Mouse (Mus musculus) heart, postnatal 4 days (tissue): Measurements from ENCODE around the gene Kifc3. TPM values are rescaled to one million over a fixed set of nuclear protein-coding genes. Genes with fewer than 3 reads are reported as not detected.
"Not testable (repeated sequence)": the region's sequence is repeated elsewhere in the genome, so short reads cannot be mapped to it uniquely, and the experiment has no call there.

ENCODE experiments used
- DNase-seq: peaks from one replicate; pipeline ENCODE4 v3.0.0; 2021
- total RNA-seq, 2 experiments: library from RNA; stranded (reverse); gene quantifications; 2 replicates each; pipeline ENCODE4 v1.2.3; 2021

The Kifc3 gene
- total RNA-seq, 2 experiments from 2014 or later, result 61.4 to 63.9 TPM

DNA sequence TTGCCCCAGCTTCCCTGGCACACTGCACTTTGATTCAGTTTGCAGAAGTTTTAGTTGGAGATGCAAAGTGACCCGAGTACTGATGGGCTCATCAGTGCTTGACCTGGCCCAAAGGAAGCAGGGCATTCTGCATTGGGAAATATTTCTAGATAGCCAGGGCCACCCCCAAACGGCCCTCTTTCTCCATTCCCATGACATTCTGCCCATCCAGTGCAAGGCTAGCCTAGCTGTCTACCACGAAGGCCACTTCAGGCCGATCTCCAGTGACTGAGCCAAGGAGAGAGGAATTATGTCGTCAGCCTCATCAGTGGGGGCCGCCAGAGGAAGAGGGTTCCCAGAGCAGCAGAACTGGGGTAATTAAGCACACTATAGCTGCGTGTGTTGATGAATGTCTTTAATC is 1.1 kb downstream of the Kifc3 start:
- DNase-seq, result no peak

DNA sequence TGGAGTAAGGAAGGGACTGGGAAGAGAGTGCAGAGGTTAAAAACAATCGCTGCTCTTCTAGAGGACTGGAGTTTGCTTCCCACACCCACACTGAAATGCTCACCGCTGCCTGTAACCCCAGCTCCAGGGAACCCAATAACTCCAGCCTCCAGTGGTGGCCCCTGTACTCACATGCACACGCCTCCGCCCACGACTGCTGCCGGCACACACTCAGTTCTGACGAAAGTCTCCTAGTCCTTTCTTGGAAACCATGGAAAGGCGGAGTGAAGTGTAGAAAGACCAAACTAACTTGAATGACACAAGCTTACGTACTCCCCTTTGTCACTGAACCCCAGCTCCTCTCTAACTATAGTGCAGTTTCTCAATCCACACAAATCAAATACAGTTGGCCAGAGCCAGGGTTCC is 2.6 kb downstream of the Kifc3 start:
- no peak for DNase-seq

DNA sequence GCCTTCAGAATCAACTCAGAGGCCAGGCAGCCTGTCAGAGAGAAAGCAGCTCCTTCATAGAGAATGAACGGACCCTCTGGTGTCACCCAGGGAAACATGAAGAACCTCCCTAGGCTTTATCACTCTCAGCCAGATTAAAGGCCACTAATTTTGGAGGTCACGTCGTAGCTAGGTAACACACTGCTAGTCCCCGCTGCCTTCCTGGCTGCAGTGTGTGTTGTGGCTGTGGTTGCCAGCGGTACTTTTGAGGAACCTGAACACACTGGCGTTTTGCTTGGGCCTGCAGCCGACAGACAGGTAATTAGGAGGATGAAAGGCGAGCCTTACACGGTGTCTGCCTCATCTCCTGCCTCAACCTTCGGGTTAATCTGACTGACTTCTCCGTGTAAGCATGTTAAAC is 6.9 kb downstream of the Kifc3 start:
- DNase-seq, result no peak

DNA sequence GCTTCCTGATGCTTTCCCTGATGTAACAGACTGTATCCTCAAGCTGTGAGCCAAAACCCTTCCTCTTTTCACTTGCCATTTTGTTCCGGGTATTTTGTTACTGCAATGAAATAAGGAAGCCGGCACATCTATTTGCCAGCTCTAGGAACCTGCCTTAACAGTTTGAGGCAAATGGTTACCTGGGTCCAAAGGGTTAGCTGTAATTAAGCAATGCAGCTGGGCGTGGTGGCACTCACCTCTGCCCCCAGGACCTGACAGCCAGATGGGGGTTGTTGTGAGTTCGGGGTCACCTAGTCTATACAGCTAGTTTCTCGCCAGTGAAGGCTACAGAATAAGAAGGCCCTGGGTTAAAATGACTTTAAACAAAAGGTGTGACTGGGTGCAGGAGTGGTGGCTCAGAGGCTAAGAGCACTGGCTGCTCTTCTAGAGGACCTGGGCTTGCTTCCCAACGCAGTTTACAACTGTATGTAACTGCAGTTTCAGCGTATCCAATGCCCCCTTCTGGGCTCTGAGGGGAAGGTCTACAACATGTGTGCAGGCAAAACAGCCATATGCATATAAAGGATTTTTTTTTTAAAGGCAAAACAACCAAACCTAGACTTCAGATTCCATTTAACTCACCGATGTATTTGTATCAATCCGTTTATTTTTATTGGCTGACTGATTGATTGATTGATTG is 11.0 kb downstream of the Kifc3 start:
- DNase-seq, result no peak

DNA sequence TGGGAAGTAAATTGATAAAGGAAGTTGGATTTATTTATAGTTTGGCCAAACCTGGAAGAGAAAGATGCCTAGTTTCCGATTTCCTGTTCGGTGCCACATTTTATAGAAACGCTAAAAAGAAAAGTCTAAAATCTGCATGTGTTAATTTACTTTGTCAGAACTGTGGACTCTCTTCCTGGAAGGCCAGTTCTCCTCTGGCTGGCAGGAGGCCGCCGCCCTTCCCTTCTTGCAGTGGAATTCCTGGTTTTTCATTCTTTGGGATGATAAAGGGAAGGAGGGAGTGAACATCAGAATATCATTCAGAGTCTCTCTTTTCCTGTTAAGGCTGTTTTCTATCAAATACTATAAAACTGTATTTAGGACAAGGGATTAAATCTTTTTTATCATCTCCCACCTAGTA is 15.0 kb downstream of the Kifc3 start:
- no peak for DNase-seq

DNA sequence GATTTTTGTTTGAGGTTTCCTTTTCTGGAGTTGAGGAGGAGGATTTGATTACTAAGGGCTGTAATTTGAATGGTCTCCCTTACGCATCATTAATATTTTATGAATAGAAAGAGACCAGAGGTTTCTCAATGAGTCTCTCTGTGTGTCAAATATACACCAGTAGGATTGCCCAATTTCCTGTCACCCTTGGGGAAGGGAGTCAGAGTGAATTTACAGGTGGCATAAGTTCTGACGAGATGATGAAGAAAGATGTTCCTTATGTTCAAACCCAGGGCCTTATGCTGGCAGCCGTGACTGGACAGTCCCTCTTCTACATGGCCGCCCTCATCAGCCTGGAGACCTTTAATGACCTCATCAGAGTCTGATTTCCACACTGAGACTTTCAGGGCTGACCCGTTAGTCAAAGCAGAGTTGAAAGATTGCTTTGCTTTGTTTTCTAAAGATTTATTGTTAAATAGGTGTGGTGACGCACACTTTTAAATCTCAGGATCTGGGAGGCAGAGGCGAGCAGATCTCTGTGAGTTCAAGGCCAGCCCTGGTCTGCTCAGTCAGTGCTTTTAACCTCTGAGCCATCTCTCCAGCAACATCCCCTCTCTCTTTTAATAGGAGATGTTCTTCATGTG is 16.6 kb downstream of the Kifc3 start:
- DNase-seq, result no peak

DNA sequence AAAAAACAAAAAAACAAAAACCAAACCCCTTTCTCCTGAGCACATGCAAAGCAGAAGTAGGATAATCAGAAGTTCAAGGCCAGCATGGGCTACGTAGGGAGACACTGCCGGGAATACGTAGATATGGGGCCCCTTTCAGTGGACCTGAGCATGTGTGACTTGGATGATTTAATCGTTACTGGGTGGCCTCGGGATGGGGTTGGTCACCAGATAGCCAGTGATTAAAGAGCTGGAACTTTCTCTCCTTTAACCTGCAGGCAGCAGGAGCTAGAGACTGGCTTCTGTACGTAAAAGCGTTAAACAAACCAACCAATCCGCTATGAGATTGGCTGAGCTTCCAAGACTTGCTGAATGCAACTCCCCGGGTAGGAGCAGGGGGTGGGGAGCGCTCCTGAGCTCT is 17.5 kb downstream of the Kifc3 start:
- no peak for DNase-seq

DNA sequence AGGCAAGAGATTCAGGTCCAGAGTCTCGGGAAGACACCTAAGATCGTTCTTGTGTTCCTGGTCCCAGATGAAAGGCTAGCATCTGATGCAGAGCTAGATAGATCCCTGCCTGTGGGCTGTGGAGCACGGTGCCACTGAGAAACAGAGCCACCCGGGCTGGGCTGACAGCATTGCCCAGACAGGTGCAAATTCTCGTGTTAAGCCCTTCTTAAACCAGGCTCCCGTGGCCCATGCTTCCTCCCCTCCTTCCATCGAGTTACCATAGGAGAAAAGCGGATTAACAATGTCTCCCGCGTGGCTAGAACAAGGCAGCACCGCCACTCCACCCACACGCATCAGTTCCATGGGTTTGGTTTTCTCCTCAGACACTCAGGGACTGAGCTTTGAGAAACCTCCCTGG is 18.4 kb downstream of the Kifc3 start:
- no peak for DNase-seq

DNA sequence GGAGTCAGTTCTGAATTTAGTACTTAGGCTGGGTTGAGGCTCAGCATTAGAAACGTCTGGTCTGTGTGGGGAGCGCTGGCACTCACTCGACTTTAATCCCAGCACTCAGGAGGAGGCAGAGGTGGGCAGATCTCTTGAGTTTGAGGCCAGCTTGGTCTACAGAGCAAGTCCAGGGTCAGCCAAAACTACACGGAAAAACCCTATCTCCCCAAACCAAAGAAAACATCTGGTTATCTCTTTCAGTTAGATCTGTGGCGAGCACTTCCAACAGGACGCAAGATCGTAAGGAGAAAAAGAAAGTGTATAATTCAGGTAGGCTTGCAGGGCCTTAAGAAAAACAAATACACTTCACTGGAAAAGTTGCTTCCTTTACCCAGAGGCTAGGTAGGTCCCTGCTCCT is 20.8 kb downstream of the Kifc3 start:
- no peak for DNase-seq

DNA sequence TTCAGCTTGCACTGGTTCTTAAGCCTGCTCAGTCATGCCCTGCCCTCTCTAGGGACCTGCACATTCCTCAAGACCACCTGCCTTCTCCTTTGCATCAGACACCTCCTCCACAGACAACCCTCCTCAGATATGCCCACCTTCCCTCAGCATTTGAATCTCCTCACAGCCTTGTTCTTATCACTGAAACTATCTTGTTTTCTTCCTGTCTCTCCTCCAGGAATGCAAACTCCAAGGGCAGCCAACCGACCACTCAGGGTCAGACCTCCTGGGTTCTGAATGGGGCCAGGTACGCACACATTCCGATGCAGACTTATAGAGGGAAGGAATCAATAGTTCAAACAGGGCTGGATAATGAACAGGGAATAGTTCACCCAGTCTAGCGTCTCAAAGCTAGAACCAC is 24.4 kb downstream of the Kifc3 start:
- DNase-seq, result no peak

DNA sequence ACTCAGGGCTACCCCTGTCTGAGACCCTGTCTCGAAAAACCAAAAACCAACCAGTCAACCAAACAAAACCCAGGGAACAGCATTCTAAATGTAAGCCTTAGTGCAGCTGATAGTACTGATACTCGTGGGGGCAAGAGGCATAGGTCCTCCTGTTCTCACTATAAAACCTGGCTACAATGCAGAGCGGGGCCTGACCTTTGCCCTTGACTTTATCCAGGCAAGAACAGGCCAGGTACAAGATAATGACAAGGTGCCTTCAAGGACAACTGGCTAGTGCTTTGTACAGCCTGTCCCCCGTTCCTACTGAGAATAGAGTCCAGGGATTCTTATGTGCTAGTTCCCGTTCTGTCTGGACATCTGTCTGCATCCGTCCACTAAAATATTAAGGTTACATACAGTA is 25.6 kb downstream of the Kifc3 start:
- no peak for DNase-seq

DNA sequence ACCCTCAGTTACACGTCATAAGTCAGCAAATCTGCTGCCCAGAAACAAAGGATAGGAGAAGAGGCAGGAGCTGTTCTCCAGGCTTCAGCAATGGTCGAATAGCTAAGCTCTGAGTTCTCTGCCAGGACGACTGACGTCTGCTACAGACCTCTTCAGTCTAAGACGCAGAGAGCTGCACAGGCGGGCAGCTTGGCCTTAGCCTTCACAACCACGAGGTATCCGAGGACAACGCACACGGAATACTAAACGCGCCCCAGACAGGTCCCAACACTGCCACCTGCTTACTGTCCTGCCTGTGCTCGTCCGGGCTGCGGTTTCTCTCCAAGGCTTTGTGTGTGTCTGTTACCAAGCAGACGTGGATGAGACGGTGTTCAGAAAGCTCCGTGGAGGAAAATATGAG is 26.8 kb downstream of the Kifc3 start:
- no peak for DNase-seq

DNA sequence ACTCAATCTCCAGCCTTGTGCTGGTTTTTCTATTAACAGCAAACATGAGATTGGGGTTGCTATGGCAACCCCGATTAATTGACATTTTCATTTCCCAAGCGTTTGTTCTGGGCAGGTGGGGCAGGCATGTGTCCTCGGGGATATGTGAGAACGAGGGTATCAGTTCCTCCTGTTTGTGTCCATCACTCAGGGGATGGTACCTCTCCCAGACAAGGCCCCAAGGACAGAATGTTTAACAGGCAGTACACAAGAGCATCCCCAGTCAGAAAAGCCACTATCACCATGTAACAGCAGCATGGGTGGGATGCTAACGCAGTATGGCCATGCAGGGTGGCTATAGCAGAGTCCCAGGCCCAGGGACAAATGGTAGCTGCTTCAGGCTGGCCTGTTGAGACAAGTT is 27.3 kb downstream of the Kifc3 start:
- DNase-seq, result no peak

DNA sequence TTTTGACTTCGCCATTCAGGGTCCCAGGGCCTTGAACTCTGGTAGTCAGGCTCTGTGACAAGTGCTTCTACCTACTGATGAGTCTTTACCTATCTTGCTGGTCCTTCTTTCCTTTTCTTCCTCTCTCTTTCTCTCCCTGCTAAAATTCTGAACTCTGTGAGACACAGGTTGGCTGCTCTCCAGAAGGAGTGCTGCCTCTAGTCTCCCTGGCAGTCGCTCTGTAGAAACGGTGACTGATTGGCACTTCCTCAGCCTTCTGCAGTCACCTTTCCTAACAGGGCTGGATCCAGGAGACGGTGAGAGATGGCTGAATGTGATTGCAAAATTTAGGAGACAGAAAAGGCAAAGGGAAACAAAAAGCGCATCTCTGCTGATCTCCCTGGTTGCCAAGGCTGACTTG is 30.2 kb downstream of the Kifc3 start:
- DNase-seq, result no peak

DNA sequence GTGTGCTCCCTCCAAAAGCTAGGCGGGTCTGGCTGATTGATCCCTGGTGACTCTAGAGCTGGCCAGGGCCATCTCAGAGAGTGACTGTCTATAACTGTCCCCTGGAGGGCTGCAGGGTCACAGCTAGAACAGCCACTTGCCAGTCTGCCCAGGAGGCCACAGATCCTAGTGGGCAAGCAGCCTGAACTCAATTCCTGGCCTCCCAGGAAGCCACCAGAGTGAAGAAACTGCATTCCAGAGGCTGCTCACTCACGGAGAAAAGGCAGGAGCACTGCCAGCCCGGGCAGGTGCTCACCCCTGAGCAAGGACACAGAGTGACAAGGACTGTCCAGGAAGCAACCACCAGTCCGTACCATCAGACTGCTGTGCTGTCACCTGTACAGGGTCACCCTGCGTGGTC is 34.9 kb downstream of the Kifc3 start:
- no peak for DNase-seq

DNA sequence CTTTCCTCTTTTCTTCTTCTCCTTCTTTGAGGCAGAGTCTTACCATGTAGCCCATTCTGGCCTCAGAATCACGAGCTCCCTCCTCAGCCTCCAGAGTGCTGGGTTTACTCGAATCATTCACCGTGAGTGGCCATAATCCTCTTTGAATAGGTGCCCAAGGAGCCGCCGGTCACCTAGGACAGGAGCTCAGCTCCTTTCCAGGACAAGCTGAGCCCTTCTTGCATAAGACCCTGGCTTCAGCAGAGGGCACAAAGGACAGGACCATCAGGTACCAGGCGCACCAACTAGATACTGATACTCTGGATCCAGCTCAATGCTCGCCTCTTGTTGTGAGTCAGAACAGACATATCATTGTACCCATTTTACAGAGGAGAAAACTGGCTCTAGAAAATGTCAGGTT is 36.2 kb downstream of the Kifc3 start:
- no peak for DNase-seq

DNA sequence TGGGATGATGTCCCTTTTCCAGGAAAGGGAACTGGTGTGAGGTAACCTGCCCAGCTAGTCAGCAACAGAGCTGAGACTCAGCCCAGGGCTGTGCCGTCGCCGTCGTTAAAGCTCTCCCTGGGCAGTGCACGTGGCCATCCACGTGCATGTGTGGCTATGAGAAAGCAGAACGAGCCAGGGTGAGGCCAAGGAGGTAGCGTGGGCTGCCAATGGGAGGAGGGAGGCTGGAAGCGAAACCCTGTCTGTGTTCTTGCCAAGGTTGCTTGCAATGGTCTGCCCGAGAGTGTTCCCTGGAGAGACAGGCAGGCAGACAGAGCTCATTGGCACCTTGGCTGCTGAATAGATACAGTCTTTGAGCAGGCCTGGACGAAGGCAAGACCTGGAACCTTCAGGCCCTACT is 36.7 kb downstream of the Kifc3 start:
- peak; percentile 21 for DNase-seq

DNA sequence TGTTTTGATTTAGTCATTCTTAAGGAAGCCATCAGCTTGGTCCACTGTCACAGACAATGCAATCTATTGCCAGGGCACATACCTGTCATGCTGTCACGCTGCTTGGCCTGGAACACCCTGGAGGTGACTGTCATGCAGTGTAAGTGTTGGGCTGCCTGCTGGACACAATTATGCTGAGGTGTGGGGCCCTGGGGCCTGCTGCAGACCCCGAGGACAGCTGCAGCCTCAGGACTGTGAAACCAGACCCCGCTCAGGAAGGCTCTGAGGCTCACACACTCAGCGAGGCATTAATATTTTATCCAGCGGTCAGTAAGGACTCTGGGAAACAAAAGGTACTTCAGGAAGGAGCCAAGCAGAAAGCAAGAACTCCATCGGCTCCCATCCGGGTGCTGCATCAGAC is 38.1 kb downstream of the Kifc3 start:
- DNase-seq, result no peak

DNA sequence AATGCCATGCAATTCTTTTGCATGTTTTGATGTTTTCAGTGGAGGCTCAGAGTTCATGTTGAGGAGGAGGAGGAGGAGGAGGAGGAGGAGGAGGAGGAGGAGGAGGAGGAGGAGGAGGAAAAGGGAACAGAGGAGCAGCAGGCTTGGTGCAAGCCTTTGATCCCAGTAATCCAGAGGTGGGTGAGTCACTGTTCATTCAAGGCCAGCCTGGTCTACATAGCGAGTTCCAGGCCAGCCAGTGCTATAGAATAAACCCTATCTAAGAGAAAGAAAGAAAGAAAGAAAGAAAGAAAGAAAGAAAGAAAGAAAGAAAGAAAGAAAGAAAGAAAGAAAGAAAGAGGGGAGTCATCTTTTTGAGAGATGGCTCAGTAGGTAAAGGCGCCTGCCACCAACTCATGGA is 38.6 kb downstream of the Kifc3 start:
- DNase-seq, result not testable (repeated sequence)

DNA sequence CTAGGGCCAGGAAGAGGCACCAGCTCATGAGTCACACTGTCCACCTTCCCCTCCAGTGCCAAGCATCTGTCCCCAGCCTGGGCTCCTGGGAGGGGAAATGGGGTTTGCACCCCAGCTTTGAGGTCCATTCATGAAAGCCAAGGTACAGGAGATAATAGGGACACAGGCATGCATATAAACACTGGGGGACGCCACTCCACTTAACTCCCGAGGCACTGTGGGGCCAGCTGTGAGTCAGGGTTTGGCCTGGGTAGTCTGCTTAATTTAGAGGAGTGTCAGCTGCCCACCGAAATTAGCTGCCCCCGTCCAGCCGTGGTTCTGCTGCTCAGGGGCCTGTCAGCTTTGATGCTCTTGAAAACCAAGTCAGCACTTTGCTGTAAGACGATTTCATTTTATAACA is 39.8 kb downstream of the Kifc3 start:
- DNase-seq, result no peak

DNA sequence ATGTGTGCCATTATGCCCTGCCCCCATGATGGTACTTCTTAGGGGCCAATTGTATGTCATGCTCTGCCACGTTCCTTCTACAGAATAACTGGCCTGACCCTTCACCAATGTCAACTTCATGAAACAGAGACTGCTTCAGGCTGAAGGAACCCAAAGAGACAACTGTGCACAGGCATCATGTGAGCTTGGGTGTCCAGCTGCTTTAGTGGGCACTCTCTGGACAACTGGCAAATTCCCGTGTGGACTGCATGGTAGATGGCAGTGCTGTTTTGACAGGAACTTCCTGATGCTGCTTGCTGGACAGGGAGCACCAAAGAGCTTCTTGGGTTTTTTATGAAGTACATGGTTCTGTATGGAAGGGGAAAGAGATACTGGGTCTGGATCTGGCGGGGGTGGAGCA is 43.3 kb downstream of the Kifc3 start:
- DNase-seq, result no peak

DNA sequence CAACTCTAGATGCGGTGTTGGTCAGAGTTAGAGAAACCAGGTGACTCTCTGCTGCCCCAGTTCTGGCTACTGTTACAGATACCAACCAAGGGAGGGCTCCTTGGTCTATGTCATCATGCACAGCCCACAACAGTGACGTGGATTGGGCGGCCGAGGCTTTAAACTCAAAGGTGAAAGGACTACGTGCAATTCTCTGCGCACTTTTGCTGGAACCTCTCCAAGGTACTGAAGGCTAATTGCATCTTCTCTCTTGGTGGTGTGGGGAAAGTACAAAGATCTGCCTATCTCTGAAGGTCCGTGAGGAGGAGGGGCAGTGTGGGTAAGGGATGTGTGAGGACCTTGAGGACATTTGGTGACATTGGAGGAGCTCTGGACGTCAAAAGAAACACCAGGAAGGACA is 44.0 kb downstream of the Kifc3 start:
- DNase-seq, result no peak

DNA sequence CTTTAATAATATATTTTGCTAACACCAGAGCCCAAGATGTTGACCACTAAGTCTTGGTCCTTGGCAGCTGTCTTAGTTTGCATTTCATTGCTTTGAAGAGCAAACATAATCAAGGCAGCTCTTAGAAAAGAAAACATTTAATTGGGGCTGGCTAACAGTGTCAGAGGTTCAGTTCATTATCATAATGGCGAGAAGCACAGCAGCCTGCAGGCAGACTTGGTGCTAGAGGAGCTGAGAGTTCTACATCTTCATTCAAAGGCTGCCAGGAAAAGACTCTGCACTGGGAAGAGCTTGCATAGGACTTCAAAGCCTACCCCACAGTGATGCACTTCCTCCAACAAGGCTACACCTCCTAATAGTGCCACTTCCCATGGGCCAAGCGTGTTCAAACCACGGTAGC is 45.5 kb downstream of the Kifc3 start:
- no peak for DNase-seq

DNA sequence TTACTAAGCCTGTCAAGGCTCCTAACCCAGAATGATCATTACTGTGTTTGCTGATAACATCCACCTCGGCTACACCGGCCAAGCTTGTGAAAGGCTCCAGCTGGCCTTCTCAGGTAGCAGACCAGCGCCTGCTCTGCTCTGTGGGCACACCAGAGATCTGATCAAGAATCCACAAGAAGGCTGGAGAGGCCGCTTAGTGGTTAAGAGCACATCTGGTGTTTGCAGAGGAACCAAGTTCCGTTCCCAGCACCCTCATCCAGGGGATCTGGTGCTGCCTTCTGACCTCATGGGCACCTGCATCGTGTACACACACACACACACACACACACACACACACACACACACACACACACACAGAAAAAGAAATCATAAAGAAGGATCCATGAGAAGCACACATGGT is 46.5 kb downstream of the Kifc3 start:
- DNase-seq, result no peak

DNA sequence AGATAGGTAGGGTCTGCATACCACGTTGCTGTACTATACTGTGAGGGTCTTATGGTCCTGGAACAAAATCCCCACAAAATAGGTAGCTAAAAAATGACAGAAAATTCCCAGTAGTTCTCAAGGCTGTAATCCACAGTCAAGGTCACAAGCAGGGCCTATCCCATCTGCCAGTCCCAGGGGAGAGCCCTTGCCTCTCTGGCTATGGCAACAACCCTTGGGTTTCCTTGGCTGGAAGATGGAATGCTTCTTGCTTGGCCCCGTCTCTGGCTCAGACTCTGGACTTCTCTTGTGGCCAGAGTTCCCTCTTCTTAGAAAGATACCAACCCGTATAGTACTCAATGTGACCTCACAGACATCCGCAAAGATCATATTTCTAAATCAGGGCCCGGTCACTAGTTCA is 47.3 kb downstream of the Kifc3 start:
- DNase-seq, result no peak
